Mouse (Mus musculus) urinary bladder, postnatal 10 days (tissue): Measurements from ENCODE around the gene Brd4.

Source experiments
- DNase-seq: peaks from one replicate; pipeline ENCODE4 v3.0.0; 2022; ENCODE audit warnings: low spot score

The Brd4 gene

GRCm38 (mm10) chr17:32166687-32167086 lies 117.8 kb downstream of the Brd4 start, which contains the start of gene Notch3:
TSS of gene Notch3 (minus strand) at chr17:32166852.
- no peak for DNase-seq

GRCm38 (mm10) chr17:32165803-32166595 lies 118.5 kb downstream of the Brd4 start:
- no peak for DNase-seq

GRCm38 (mm10) chr17:32165266-32165802 lies 119.2 kb downstream of the Brd4 start:
- DNase-seq = no peak

GRCm38 (mm10) chr17:32164780-32165179 lies 119.7 kb downstream of the Brd4 start:
- no peak for DNase-seq

- DNase-seq = no peak
Measured at GRCm38 (mm10) chr17:32163910-32164650, 120.4 kb downstream of the Brd4 start.

GRCm38 (mm10) chr17:32162112-32162850 lies 122.2 kb downstream of the Brd4 start:
- DNase-seq = peak; percentile 62

GRCm38 (mm10) chr17:32160882-32161281 lies 123.6 kb downstream of the Brd4 start:
- DNase-seq = no peak

GRCm38 (mm10) chr17:32158841-32159240 lies 125.7 kb downstream of the Brd4 start:
- no peak for DNase-seq

GRCm38 (mm10) chr17:32146718-32147117 lies 137.8 kb downstream of the Brd4 start:
- DNase-seq = no peak
